Mouse (Mus musculus) neural tube, embryonic 14.5 days (tissue): ENCODE data around the gene Ms4a15. TPM values are rescaled to one million over a fixed set of nuclear protein-coding genes. Genes with fewer than 3 reads are reported as not detected.

Source experiments
- ATAC-seq: fragments of 200-750 bp; cut with Nextera tagmentation; 2 replicates; pipeline ENCODE4 v1.8.0; 2017; ENCODE audit warnings: low read depth, mild to moderate bottlenecking, moderate TSS enrichment, moderate library complexity
- H3K27ac ChIP-seq: fragments of 300-500 bp; sonication (generic); 2 replicates; pipeline ENCODE4 v1.5.1; 2014; ENCODE audit warnings: low read depth, mild to moderate bottlenecking, control low read depth, low read length, moderate library complexity, mixed read lengths
- H3K27me3 ChIP-seq: fragments of 300-500 bp; sonication (generic); 2 replicates; pipeline ENCODE4 v1.6.1; 2014; ENCODE audit warnings: low read length; ENCODE audit not compliant: control insufficient read depth, insufficient read depth
- H3K36me3 ChIP-seq: fragments of 300-500 bp; sonication (generic); 2 replicates; pipeline ENCODE4 v1.6.1; 2014; ENCODE audit warnings: low read length, mixed read lengths; ENCODE audit not compliant: control insufficient read depth, insufficient read depth
- H3K4me1 ChIP-seq: fragments of 300-500 bp; sonication (generic); 2 replicates; pipeline ENCODE4 v1.6.1; 2014; ENCODE audit warnings: low read length; ENCODE audit not compliant: control insufficient read depth, insufficient read depth
- H3K4me2 ChIP-seq: fragments of 300-500 bp; sonication (generic); 2 replicates; pipeline ENCODE4 v1.6.1; 2014; ENCODE audit warnings: mild to moderate bottlenecking, low read depth, low read length, control low read depth
- H3K4me3 ChIP-seq: fragments of 300-500 bp; sonication (generic); 2 replicates; pipeline ENCODE4 v1.5.1; 2014; ENCODE audit warnings: low read depth, low read length, control low read depth, mixed read lengths
- H3K9ac ChIP-seq: fragments of 300-500 bp; sonication (generic); replicated peaks from 2 replicates; pipeline ENCODE4 v1.6.1; 2014; ENCODE audit warnings: low read depth, mild to moderate bottlenecking, control low read depth, low read length, mixed read lengths
- H3K9me3 ChIP-seq: fragments of 300-500 bp; sonication (generic); 2 replicates; pipeline ENCODE4 v1.6.1; 2016; ENCODE audit warnings: low read length; ENCODE audit not compliant: control insufficient read depth
- WGBS: fragments of 180-500 bp; shearing (Covaris S2); extraction: QIAGEN DNeasy Blood & Tissue Kit; methylation state at CpG from one replicate; pipeline ENCODE4 v1.1.7; 2014; 5-methylcytosine and 5-hydroxymethylcytosine counted together
- polyA plus RNA-seq: library from polyadenylated mRNA; unstranded; fragments of >200 nt; fragmentation: Nextera tagmentation; extraction: Ambion mirVana; gene quantifications from 2 replicates; pipeline ENCODE4 v1.2.1, GENCODE M21; 2014

Ms4a15 gene
- polyA plus RNA-seq, 1 experiment from 2014 or later, result not detected

- H3K27me3 ChIP-seq, result no peaks in the 10 kb centered on the region
- H3K9ac ChIP-seq, result no peak overlapping the region
- no peaks in the 10 kb centered on the region for H3K9me3 ChIP-seq
- H3K4me1 ChIP-seq, result no peaks in the 10 kb centered on the region
- no peak overlapping the region for H3K4me2 ChIP-seq
- WGBS, result 49% methylated on average over 3 of the region's 3 CpGs
- no peak overlapping the region for H3K4me3 ChIP-seq
- H3K36me3 ChIP-seq, result no peaks in the 10 kb centered on the region
- no peak overlapping the region for H3K27ac ChIP-seq
- ATAC-seq, result no peak
Observed at GRCm38 (mm10) chr19:10972660-10973059, 20.4 kb downstream of the Ms4a15 start.

GRCm38 (mm10) chr19:10970457-10970856 lies 22.6 kb downstream of the Ms4a15 start:
- H3K27me3 ChIP-seq, result no peaks in the 10 kb centered on the region
- H3K36me3 ChIP-seq, result no peaks in the 10 kb centered on the region
- H3K9ac ChIP-seq, result no peak overlapping the region
- H3K4me3 ChIP-seq, result no peak overlapping the region
- no peaks in the 10 kb centered on the region for H3K4me1 ChIP-seq
- H3K27ac ChIP-seq, result no peak overlapping the region
- 86% methylated on average over 3 of the region's 3 CpGs for WGBS
- H3K4me2 ChIP-seq, result no peak overlapping the region
- no peak for ATAC-seq
- no peaks in the 10 kb centered on the region for H3K9me3 ChIP-seq

- H3K9me3 ChIP-seq, result no peaks in the 10 kb centered on the region
- no peak overlapping the region for H3K27ac ChIP-seq
- no peak for ATAC-seq
- 93% methylated on average over 7 of the region's 7 CpGs for WGBS
- H3K4me2 ChIP-seq, result no peak overlapping the region
- no peaks in the 10 kb centered on the region for H3K4me1 ChIP-seq
- no peak overlapping the region for H3K9ac ChIP-seq
- no peak overlapping the region for H3K4me3 ChIP-seq
- H3K36me3 ChIP-seq, result no peaks in the 10 kb centered on the region
- no peaks in the 10 kb centered on the region for H3K27me3 ChIP-seq
Observed at GRCm38 (mm10) chr19:10968578-10968977, 24.5 kb downstream of the Ms4a15 start.

- Histone ChIP-seq H3K4me2 (no peak overlapping the region), H3K4me3 (no peak overlapping the region), H3K27ac (no peak overlapping the region), H3K27me3 (no peaks in the 10 kb centered on the region), H3K36me3 (no peaks in the 10 kb centered on the region), H3K9me3 (no peaks in the 10 kb centered on the region), H3K9ac (no peak overlapping the region), H3K4me1 (no peaks in the 10 kb centered on the region)
- 91% methylated on average over 7 of the region's 7 CpGs for WGBS
- no peak for ATAC-seq
Observed at GRCm38 (mm10) chr19:10965721-10966120, 27.3 kb downstream of the Ms4a15 start.

- 41% methylated on average over 12 of the region's 12 CpGs for WGBS
- Histone ChIP-seq H3K27me3 (no peaks in the 10 kb centered on the region), H3K27ac (no peak overlapping the region), H3K36me3 (no peaks in the 10 kb centered on the region), H3K4me2 (no peak overlapping the region), H3K4me1 (no peaks in the 10 kb centered on the region), H3K9ac (no peak overlapping the region), H3K9me3 (no peaks in the 10 kb centered on the region), H3K4me3 (no peak overlapping the region)
- no peak for ATAC-seq
Observed at GRCm38 (mm10) chr19:10959978-10960346, 33.1 kb downstream of the Ms4a15 start.

DNA sequence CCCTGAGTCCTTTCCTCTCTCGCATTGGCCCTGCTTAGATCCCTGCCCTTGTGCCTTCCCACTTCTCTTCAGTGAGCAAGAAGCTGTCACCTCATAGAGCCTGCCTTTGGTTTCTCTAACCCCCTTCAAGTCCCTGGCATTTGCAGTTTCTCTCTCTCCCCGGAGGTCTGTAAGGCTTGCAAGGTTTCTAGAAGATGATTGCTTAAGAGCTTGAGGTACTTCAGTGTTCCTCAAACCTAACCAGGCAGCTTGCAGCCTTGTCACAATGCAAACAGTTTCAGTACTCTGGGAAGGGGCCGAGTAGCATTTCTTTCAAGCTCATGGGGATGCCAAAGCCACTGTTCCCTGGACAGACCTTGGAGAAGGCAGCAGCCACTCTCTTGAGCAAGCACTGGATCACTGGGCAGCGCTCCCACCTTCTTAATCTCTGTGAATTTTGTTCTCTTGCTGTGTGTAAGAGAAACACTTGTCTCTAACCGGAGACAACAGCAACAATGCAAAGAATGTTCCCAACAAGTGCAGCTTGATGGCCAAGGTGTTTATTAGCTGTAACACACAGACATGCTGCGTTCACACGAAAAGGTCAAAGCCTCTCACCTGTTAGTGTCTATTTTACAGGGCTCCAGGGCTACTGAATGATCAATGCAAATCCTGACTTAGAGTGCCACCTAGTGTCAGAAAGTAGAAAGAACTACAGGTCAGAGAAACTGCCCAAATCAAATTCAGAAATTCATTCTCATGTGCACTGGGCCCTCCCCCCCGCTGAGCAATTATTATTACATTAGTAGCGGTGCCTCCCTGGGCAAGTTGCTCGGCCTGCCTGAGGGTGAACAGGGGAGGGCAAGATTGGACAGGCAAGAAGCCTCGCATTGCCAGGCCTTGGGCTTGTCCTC lies 33.7 kb downstream of the Ms4a15 start:
- Histone ChIP-seq H3K9ac (no peak overlapping the region), H3K4me1 (no peaks in the 10 kb centered on the region), H3K27ac (no peak overlapping the region), H3K27me3 (no peaks in the 10 kb centered on the region), H3K4me2 (no peak overlapping the region), H3K9me3 (no peaks in the 10 kb centered on the region), H3K36me3 (no peaks in the 10 kb centered on the region), H3K4me3 (no peak overlapping the region)
- WGBS, result 34% methylated on average over 11 of the region's 11 CpGs
- peak; percentile 76 for ATAC-seq

GRCm38 (mm10) chr19:10952021-10952939 lies 40.8 kb downstream of the Ms4a15 start:
- no peak for ATAC-seq
- Histone ChIP-seq H3K9me3 (no peaks in the 10 kb centered on the region), H3K4me1 (peaks cover 15% of the 10 kb centered on the region), H3K9ac (no peak overlapping the region), H3K27me3 (no peaks in the 10 kb centered on the region), H3K36me3 (no peaks in the 10 kb centered on the region), H3K4me2 (no peak overlapping the region), H3K4me3 (no peak overlapping the region), H3K27ac (no peak overlapping the region)
- WGBS, result 73% methylated on average over 11 of the region's 11 CpGs

GRCm38 (mm10) chr19:10949558-10949957 lies 43.5 kb downstream of the Ms4a15 start:
- peak overlapping the region; percentile 39; the same call in 1 of the 2 replicates for H3K27ac ChIP-seq
- H3K36me3 ChIP-seq, result peaks cover 4% of the 10 kb centered on the region; the same call in 1 of the 2 replicates
- 34% methylated on average over 9 of the region's 9 CpGs for WGBS
- peaks cover 20% of the 10 kb centered on the region for H3K4me1 ChIP-seq
- peak overlapping the region; percentile 100 for H3K4me2 ChIP-seq
- peak; percentile 1; the same call in 1 of the 2 replicates for ATAC-seq
- H3K27me3 ChIP-seq, result no peaks in the 10 kb centered on the region
- peak overlapping the region; percentile 28; the same call in 1 of the 2 replicates for H3K9ac ChIP-seq
- H3K9me3 ChIP-seq, result no peaks in the 10 kb centered on the region
- peak overlapping the region; percentile 54 for H3K4me3 ChIP-seq
